Mouse (Mus musculus): ENCODE data around the gene Zscan4-ps2. TPM values are rescaled to one million over a fixed set of nuclear protein-coding genes. Genes with fewer than 3 reads are reported as not detected.
"Not testable (repeated sequence)": the region's sequence is repeated elsewhere in the genome, so short reads cannot be mapped to it uniquely, and the experiment has no call there.

Zscan4-ps2 gene
- not detected for total RNA-seq (2021)
- long read RNA-seq, experiment 1 = 0 reads
- long read RNA-seq, experiment 2 = 0 reads

DNA sequence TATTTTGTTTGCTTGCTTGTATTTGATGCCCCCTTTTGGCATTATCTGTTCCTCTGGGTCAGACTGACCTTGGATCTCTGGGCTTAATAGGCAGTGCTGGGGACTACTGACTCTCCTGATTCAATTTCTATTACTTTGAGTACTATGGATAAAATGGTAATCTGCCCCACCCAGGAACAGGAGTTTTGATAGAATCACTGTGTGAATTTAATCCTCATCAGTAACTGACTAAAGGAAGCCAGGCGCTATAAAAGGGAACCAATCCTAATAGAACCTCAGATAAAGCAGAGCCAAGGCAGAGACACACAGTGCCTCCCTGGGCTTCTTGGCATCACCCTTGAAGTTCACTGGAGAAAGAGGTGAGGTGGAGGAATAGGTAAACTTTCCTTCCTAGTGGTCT lies at the start of gene Zscan4-ps2:
Gene Zscan4-ps2, plus strand, starts transcription at position 301 of the 400 bp plus-strand sequence.
- not testable (repeated sequence) for H3K27ac ChIP-seq; H3K4me3 ChIP-seq; DNase-seq (ENCODE audit: low spot score in 2 of 2)

Other genes with a start within 250 kb of the Zscan4-ps2 start
- not detected for gene Zscan4e, start 203.6 kb upstream of the Zscan4-ps2 start, total RNA-seq (2021)
- not detected for gene Zscan4f, start 116.4 kb upstream of the Zscan4-ps2 start, total RNA-seq (2021)
- not detected for gene Zscan4-ps3, start 95.0 kb downstream of the Zscan4-ps2 start, total RNA-seq (2021)
- not detected for gene Vmn1r72, start 165.8 kb downstream of the Zscan4-ps2 start, total RNA-seq (2021)
- gene Vmn1r73, start 216.0 kb downstream of the Zscan4-ps2 start, total RNA-seq (2021) = not detected

All from layer of hippocampus, adult 2 months (tissue).